Mouse (Mus musculus) lung, postnatal 14 days (tissue): ENCODE measurements at regions not wholly inside any gene's neighbourhood (a gene's known extent, or its start where the extent isn't known, plus 50 kb on each side); places are given as distances from the start of the nearest gene placed in this dataset.

ENCODE experiments used
- DNase-seq: peaks from one replicate; pipeline ENCODE4 v3.0.0; 2021

GRCm38 (mm10) chr4:71187801-71188200 is 570.0 kb downstream of the Gm11232 start:
- no peak for DNase-seq

DNA sequence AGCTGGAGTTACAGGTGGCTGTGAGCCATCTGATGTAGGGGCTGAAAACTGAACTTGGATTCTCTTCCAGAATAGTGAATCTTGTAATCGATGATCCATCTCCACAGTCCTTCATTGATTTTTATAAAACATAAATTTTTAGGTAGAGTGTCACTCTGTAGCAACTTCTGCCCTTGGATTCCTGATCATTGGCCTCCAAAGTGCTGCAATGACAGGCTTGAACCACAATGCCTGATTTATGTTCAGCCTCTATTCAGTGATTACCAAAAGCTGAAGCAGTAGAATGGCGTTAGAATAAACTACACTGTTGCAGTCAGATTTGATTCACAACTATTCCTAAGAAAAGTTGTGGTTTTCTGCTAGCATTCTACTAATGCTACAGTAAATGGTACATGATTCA is 580.1 kb downstream of the Gm11232 start:
- DNase-seq: no peak

- no peak for DNase-seq
These were observed 592.0 kb downstream of the Gm11232 start for GRCm38 (mm10) chr4:71165802-71166201.

DNA sequence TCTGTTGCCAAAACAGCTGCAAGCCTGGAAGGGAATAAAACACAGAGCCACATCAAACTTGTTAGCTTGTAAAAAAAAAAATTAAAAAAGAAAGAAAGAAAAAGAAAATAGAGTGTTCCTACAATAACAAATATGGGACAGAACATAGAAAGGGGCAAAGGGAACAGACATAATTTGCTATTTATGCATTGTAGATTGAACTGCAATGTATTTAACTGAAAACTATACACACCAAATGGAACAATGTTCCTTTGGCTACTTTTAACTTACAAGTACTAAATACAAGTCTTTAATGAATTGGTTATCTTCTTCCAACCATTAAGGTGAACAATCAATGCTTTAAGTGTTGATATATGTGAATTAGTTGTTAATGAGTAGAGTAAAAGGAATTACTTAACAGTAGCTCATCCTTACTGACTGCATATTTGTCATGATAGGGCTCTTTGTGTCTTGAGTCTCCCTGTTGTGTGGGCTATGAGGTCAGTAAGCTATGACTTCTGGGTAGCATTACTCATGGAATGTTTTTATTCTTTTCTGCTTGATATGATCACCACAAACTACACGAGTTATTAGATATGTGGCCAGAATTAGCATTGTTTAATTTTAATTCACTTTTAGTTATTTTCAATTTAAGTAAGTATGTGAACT is 597.0 kb upstream of the Megf9 start:
- no peak for DNase-seq

- no peak for DNase-seq
These were observed 596.3 kb upstream of the Megf9 start for GRCm38 (mm10) chr4:71130946-71131669.

GRCm38 (mm10) chr4:71129306-71129705 is 594.5 kb upstream of the Megf9 start:
- no peak for DNase-seq
